Mouse (Mus musculus) left cerebral cortex, adult 2 months (tissue): ENCODE data around the gene Slc25a24. TPM values are rescaled to one million over a fixed set of nuclear protein-coding genes. Genes with fewer than 3 reads are reported as not detected.

Source experiments
- DNase-seq, 2 experiments: peaks; one replicate each; pipeline ENCODE4 v3.0.0; 2021 to 2022; ENCODE audit warnings: low spot score in 2 of 2, mixed read lengths in 1 of 2; ENCODE audit errors: extremely low spot score in 1 of 2
- H3K27ac ChIP-seq: fragments of 200-600 bp; 2 replicates; pipeline ENCODE4 v1.8.1; 2022
- H3K4me3 ChIP-seq: fragments of 200-600 bp; 2 replicates; pipeline ENCODE4 v1.8.1; 2022
- CTCF ChIP-seq: fragments of 200-600 bp; IDR thresholded peaks from 2 replicates; pipeline ENCODE4 v1.8.1; 2022; ENCODE audit warnings: antibody characterized with exemption, mild to moderate bottlenecking, moderate library complexity
- intact Hi-C: fragments of 180-260 bp; cut with DNase I; formaldehyde crosslinking; loops from one replicate; pipeline ENCODE4 v1.15.1; 2025
- total RNA-seq, 2 experiments: library from RNA; stranded (reverse); gene quantifications; 2 replicates each; pipeline ENCODE4 v1.2.3; 2021

The Slc25a24 gene
- total RNA-seq, 2 experiments from 2014 or later: 3.4 to 4.0 TPM

- Histone ChIP-seq H3K4me3 (no peak overlapping the region), H3K27ac (no peak overlapping the region)
- DNase-seq: no peak
- intact Hi-C loops: loop anchor here (5.0 kb wide), 1 partner anchor 168 kb away; the partner anchor contains the start of gene Vav3
- TF ChIP-seq CTCF: no peak
Measured at GRCm38 (mm10) chr3:109174394-109174793, 51.4 kb downstream of the Slc25a24 start.

GRCm38 (mm10) chr3:109178705-109179104 is 55.8 kb downstream of the Slc25a24 start:
- no peak for TF ChIP-seq CTCF
- H3K27ac ChIP-seq: no peak overlapping the region
- H3K4me3 ChIP-seq: no peak overlapping the region
- no peak for DNase-seq
- intact Hi-C loops: loop anchor here (5.0 kb wide), 1 partner anchor 94 kb away; no protein-coding TSS in a partner anchor

GRCm38 (mm10) chr3:109179528-109180076 is 56.7 kb downstream of the Slc25a24 start:
- Histone ChIP-seq H3K27ac (no peak overlapping the region), H3K4me3 (no peak overlapping the region)
- intact Hi-C loops: loop anchor here (5.0 kb wide), 1 partner anchor 93 kb away; no protein-coding TSS in a partner anchor
- DNase-seq: no peak
- no peak for TF ChIP-seq CTCF

GRCm38 (mm10) chr3:109196166-109196565 is 73.2 kb downstream of the Slc25a24 start:
- no peak overlapping the region for H3K27ac ChIP-seq
- H3K4me3 ChIP-seq: no peak overlapping the region
- no peak for DNase-seq
- no peak for TF ChIP-seq CTCF
- intact Hi-C loops: no loop called here

GRCm38 (mm10) chr3:109199280-109199679 is 76.3 kb downstream of the Slc25a24 start:
- Histone ChIP-seq H3K27ac (no peak overlapping the region), H3K4me3 (no peak overlapping the region)
- peak; percentile 6; the same call in 1 of the 2 replicates for TF ChIP-seq CTCF
- intact Hi-C loops: no loop called here
- no peak for DNase-seq

- no peak for DNase-seq
- Histone ChIP-seq H3K4me3 (no peak overlapping the region), H3K27ac (no peak overlapping the region)
- TF ChIP-seq CTCF: no peak
- intact Hi-C loops: no loop called here
Measured at GRCm38 (mm10) chr3:109212322-109212721, 89.4 kb downstream of the Slc25a24 start.

GRCm38 (mm10) chr3:109216352-109216751 is 93.4 kb downstream of the Slc25a24 start:
- no peak for TF ChIP-seq CTCF
- intact Hi-C loops: no loop called here
- no peak overlapping the region for H3K27ac ChIP-seq
- DNase-seq: no peak
- no peak overlapping the region for H3K4me3 ChIP-seq

Other genes with a start within 250 kb of the Slc25a24 start
- gene Fndc7, start 233.1 kb upstream of the Slc25a24 start, total RNA-seq: under 1 TPM in 1 of 2 experiments, not detected in 1; 0.26 TPM
- 10 to 100 TPM; 43.9 to 53.2 TPM for gene Prpf38b, start 211.4 kb upstream of the Slc25a24 start, total RNA-seq
- gene Henmt1, start 183.3 kb upstream of the Slc25a24 start, total RNA-seq: 1 to 10 TPM; 2.1 to 2.3 TPM
- not detected for gene Gm9857, start 182.7 kb upstream of the Slc25a24 start, total RNA-seq
- 10 to 100 TPM; 29.6 to 35.0 TPM for gene Fam102b, start 95.5 kb upstream of the Slc25a24 start, total RNA-seq
- not detected for gene Slc25a54, start 42.7 kb upstream of the Slc25a24 start, total RNA-seq
- gene Vav3, start 217.5 kb downstream of the Slc25a24 start, total RNA-seq: 1 to 10 TPM; 5.7 to 9.1 TPM